Mouse (Mus musculus): Measurements from ENCODE around the gene Ccdc47. TPM values are rescaled to one million over a fixed set of nuclear protein-coding genes. Genes with fewer than 3 reads are reported as not detected.
"Not testable (repeated sequence)": the region's sequence is repeated elsewhere in the genome, so short reads cannot be mapped to it uniquely, and the experiment has no call there.

Gene Ccdc47
- polyA plus RNA-seq, 1 experiment from 2014 or later, result 87.3 TPM

- H3K4me2 ChIP-seq; H3K27me3 ChIP-seq; H3K27ac ChIP-seq; H3K4me1 ChIP-seq (replicated peaks); ATAC-seq (replicated peaks; ENCODE audit: insufficient number of reproducible peaks, insufficient read depth, low FRiP score, low read depth); H3K9ac ChIP-seq; H3K4me3 ChIP-seq; H3K9me3 ChIP-seq (replicated peaks): not testable (repeated sequence)
- 82% methylated on average over 8 of the region's 8 CpGs for WGBS
- H3K36me3 ChIP-seq, result peaks cover 81% of the 10 kb centered on the region
Observed at GRCm38 (mm10) chr11:106233978-106234377, 17.8 kb upstream of the Ccdc47 start.

DNA sequence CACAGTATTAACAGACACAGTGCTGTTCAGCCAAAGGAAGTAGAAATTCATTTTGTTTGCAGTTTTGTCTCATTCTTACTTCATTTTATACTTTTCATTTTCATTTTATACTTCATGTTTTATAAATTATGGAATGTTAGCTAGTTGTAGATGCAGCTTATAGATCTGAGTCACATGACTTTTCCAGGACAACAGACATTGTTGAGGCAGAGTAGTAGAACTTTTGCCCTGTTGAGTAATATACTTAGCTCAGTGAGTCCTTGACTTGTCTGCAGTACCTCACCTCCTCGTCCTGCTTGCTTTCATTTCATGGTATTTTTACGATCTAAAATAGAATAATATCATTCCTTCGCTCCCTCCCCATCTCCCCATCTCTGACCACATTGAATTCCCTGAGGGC is 4.5 kb upstream of the Ccdc47 start:
- Histone ChIP-seq H3K27me3 (no peaks in the 10 kb centered on the region), H3K27ac (no peak overlapping the region), H3K9ac (no peak overlapping the region), H3K4me3 (no peak overlapping the region), H3K9me3 (replicated peaks) (no peaks in the 10 kb centered on the region), H3K4me2 (no peak overlapping the region), H3K36me3 (peaks cover 17% of the 10 kb centered on the region), H3K4me1 (replicated peaks) (peaks cover 14% of the 10 kb centered on the region)
- WGBS, result 86% methylated on average over 3 of the region's 3 CpGs
- ATAC-seq (replicated peaks; ENCODE audit: insufficient number of reproducible peaks, insufficient read depth, low FRiP score, low read depth), result no peak

DNA sequence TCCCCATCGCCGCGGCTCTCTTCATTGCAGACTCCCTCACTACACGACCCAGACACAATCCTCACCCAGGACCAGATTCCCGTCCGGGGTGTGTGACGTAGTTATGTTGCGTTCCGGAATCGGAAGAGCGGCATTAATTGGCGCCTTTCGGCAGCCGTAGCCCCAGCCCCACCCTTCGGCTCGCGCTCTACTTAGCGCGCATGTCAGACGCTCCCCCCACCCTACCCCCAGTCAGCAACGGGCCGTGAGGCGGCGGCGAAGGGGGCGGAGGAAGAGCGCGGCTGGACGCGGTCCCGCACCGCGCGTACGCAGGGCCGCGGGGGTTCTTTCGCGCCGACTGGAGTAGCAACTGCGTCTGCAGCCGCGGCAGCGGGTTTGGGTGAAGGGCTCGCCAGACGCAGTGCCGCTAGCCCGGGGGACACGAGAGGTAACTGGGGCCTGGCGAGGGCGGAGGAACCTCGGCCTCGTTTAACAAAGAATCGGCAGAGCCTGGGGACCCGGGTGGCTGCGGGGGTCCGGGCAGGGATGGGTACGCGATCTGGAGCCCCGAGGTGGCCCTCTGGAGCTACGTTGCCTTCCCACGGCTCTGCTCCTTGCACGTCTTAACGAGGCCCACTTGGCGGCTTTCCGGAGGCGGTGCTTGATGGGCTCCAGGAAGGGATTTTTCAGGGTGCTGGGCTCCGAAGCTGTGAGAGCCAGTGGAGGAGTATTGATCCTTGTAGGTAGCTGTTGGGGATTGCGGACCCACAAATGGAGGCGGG is 766 bp upstream of the Ccdc47 start, which contains the start of gene Ddx42:
Gene Ddx42, plus strand, starts transcription at position 197 of the 761 bp plus-strand sequence.
- peak within 1 kb of the TSS; percentile 64 for H3K4me2 ChIP-seq
- H3K36me3 ChIP-seq, result peaks cover 9% of the 10 kb centered on the region
- H3K9ac ChIP-seq, result peak within 1 kb of the TSS; percentile 100
- ATAC-seq (replicated peaks; ENCODE audit: insufficient number of reproducible peaks, insufficient read depth, low FRiP score, low read depth), result peak; percentile 91
- peaks cover 33% of the 10 kb centered on the region for H3K4me1 ChIP-seq (replicated peaks)
- H3K27me3 ChIP-seq, result no peaks in the 10 kb centered on the region
- no peaks in the 10 kb centered on the region for H3K9me3 ChIP-seq (replicated peaks)
- H3K4me3 ChIP-seq, result peak within 1 kb of the TSS; percentile 100
- under 1% methylated on average over 70 of the region's 70 CpGs for WGBS
- H3K27ac ChIP-seq, result peak within 1 kb of the TSS; percentile 97

DNA sequence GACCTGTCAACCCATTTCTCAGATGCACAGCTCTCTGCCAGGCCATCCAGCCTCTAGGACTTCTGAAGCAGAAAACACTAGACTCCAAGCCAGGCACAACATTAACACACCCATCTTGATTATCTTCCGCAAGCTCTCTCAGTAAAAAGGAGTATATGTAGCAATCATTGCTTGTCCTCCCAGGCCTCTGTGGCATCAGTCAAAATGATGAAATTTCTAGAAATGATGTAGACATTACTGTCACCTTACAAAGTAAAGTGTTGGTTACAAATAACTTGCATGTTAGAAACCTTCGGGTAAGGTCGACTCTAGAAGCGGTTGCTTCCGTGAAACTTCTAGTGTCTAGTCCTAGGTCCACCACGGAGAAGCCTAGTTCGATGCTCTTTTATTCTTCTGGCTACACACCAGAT is 689 bp downstream of the Ccdc47 start:
- H3K9ac ChIP-seq, result peak overlapping the region; percentile 82
- no peaks in the 10 kb centered on the region for H3K9me3 ChIP-seq (replicated peaks)
- peak overlapping the region; percentile 100 for H3K4me3 ChIP-seq
- ATAC-seq (replicated peaks; ENCODE audit: insufficient number of reproducible peaks, insufficient read depth, low FRiP score, low read depth), result no peak
- WGBS, result 16% methylated on average over 7 of the region's 7 CpGs
- peak overlapping the region; percentile 97 for H3K27ac ChIP-seq
- peaks cover 33% of the 10 kb centered on the region for H3K4me1 ChIP-seq (replicated peaks)
- H3K27me3 ChIP-seq, result no peaks in the 10 kb centered on the region
- H3K36me3 ChIP-seq, result peaks cover 21% of the 10 kb centered on the region
- H3K4me2 ChIP-seq, result peak overlapping the region; percentile 62

DNA sequence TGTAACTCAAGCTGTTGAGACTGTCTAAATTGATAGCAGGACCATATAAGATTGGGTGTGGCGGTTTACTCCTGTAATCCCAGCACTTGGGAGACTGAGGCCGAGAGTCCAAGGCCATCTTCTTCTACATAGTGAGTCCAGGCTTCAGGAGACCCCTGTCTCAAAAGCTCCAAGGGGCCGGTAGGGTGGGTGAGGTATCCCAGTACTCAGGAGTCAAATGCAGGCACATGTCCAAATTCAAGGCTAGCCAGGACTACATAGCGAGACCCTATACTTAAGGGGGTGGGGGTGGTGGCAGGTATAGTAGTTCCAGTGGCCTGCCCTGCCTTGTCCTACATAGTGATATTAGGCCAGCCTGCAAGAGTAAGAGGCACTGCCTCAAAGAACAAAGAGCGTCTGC is 1.3 kb downstream of the Ccdc47 start:
- Histone ChIP-seq H3K27ac (no peak overlapping the region), H3K36me3 (peaks cover 27% of the 10 kb centered on the region), H3K9ac (0 out of 2 replicates have a peak overlapping the region, but pooled peaks have one; percentile 82), H3K4me1 (replicated peaks) (peaks cover 33% of the 10 kb centered on the region), H3K27me3 (no peaks in the 10 kb centered on the region), H3K9me3 (replicated peaks) (no peaks in the 10 kb centered on the region), H3K4me2 (peak overlapping the region; percentile 62), H3K4me3 (peak overlapping the region; percentile 100)
- 89% methylated on average over 5 of the region's 5 CpGs for WGBS
- ATAC-seq (replicated peaks; ENCODE audit: insufficient number of reproducible peaks, insufficient read depth, low FRiP score, low read depth), result no peak

DNA sequence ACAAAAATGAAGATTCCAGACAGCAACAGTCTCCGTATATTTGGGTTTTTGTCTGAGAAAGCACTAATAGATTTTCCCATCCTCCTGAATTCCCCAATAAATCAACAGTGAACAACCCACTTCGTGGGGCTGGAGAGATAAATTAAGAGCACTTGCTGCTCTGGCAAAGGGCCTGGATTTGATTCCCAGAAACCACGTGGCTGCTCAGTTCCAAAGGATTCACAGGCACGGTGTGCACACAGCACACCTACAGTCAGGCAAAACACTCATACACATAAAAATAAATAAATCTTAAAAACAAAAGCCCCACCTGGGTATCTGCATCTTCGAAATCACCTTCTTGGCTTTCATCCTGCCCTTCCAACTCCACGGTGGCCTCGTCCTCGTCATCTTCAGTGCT is 3.4 kb downstream of the Ccdc47 start:
- peaks cover 48% of the 10 kb centered on the region for H3K36me3 ChIP-seq
- WGBS, result 77% methylated on average over 8 of the region's 8 CpGs
- H3K4me1 ChIP-seq (replicated peaks), result peaks cover 22% of the 10 kb centered on the region
- no peak overlapping the region for H3K4me2 ChIP-seq
- no peak for ATAC-seq (replicated peaks; ENCODE audit: insufficient number of reproducible peaks, insufficient read depth, low FRiP score, low read depth)
- H3K9ac ChIP-seq, result no peak overlapping the region
- no peaks in the 10 kb centered on the region for H3K27me3 ChIP-seq
- no peak overlapping the region for H3K4me3 ChIP-seq
- H3K9me3 ChIP-seq (replicated peaks), result no peaks in the 10 kb centered on the region
- H3K27ac ChIP-seq, result no peak overlapping the region

DNA sequence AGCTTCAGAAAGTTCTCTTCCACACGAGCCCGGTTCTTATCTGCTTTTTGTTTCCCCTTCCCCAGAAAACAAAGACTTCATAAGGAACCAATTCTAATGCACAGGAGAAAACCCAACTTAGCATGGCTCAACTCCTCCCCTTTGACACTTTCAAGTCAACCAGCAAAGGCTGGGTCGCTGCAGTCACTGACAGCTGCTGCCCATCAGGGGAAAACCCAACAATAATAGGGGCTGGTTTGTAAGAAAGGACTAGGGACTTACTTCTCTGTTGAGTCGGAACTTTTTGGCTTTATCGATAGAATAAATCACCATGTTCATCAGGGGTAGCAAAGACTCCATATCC is 14.1 kb downstream of the Ccdc47 start, which contains the start of gene Strada:
Gene Strada, minus strand, starts transcription at position 46 of the 343 bp plus-strand sequence.
- H3K27ac ChIP-seq, result no peak within 1 kb of the TSS
- no peak for ATAC-seq (replicated peaks; ENCODE audit: insufficient number of reproducible peaks, insufficient read depth, low FRiP score, low read depth)
- H3K36me3 ChIP-seq, result peaks cover 70% of the 10 kb centered on the region

DNA sequence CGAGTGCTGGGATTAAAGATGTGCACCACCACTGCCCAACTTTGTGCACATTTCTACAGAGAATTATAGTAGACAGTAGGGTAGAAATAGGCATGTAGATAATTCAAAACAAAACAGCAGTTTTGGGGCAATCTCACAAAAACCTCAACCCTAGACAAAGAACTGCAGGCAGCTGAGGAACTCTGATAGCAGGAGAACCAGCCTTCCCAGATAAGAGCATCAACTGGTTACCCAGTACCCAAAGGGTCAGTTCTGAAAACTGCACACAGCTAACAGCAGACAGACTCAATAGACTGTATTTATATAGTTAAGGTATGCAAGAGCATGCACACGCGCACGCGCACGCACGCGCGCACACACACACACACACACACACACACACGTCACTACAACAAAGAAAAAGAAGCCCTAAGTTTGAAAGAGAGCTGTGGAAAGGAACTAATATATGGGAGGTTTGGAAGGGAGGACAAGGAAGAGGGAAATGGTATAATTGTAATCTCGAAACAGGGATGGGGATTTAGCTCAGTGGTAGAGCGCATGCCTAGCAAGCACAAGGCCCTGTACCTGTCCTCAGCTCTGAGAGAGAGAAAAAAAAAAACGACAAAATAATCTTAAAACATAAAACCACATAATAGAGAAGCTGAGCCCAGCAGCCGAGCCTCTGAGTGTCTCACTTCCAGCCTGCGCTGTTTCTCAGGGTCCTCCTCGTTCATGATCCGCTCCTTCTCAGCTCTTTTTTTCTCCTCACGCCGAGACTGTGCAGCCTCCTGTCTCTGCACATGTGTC is 14.6 kb downstream of the Ccdc47 start:
- Histone ChIP-seq H3K9me3 (replicated peaks) (no peaks in the 10 kb centered on the region), H3K9ac (no peak overlapping the region), H3K36me3 (peaks cover 66% of the 10 kb centered on the region), H3K27ac (no peak overlapping the region), H3K27me3 (no peaks in the 10 kb centered on the region), H3K4me1 (replicated peaks) (no peaks in the 10 kb centered on the region), H3K4me3 (no peak overlapping the region), H3K4me2 (no peak overlapping the region)
- ATAC-seq (replicated peaks; ENCODE audit: insufficient number of reproducible peaks, insufficient read depth, low FRiP score, low read depth), result no peak
- 90% methylated on average over 19 of the region's 19 CpGs for WGBS

More for the DNA sequence above, 14.1 kb downstream of the Ccdc47 start, which contains the start of gene Strada:
- Histone ChIP-seq H3K4me2 (no peak within 1 kb of the TSS), H3K9ac (no peak within 1 kb of the TSS), H3K4me1 (replicated peaks) (no peaks in the 10 kb centered on the region), H3K9me3 (replicated peaks) (no peaks in the 10 kb centered on the region), H3K4me3 (no peak within 1 kb of the TSS), H3K27me3 (no peaks in the 10 kb centered on the region)
- WGBS, result 75% methylated on average over 5 of the region's 5 CpGs

DNA sequence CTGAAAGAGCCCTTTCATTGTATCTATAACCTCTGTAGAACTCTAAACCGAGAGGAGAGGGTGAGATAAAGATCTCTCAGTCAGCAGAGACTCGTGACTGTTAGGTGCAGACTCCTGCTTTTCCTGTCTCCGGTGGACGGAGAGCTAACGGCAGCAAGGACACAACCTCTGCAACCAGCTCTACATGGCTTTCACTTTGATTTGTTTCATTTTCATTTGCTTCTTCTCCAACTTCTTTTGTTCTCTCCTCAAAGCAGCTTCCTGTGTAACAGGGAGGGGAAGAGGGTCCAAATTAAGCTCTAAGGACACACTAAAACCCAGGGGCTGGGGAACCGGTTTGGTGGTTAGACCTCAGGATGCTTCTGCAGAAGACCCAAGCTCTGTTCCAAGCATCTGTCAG is 15.4 kb downstream of the Ccdc47 start:
- ATAC-seq (replicated peaks; ENCODE audit: insufficient number of reproducible peaks, insufficient read depth, low FRiP score, low read depth), result no peak
- Histone ChIP-seq H3K9ac (no peak overlapping the region), H3K27me3 (no peaks in the 10 kb centered on the region), H3K9me3 (replicated peaks) (no peaks in the 10 kb centered on the region), H3K4me1 (replicated peaks) (no peaks in the 10 kb centered on the region), H3K4me2 (no peak overlapping the region), H3K27ac (no peak overlapping the region), H3K36me3 (peaks cover 64% of the 10 kb centered on the region), H3K4me3 (no peak overlapping the region)
- 68% methylated on average over 6 of the region's 6 CpGs for WGBS

DNA sequence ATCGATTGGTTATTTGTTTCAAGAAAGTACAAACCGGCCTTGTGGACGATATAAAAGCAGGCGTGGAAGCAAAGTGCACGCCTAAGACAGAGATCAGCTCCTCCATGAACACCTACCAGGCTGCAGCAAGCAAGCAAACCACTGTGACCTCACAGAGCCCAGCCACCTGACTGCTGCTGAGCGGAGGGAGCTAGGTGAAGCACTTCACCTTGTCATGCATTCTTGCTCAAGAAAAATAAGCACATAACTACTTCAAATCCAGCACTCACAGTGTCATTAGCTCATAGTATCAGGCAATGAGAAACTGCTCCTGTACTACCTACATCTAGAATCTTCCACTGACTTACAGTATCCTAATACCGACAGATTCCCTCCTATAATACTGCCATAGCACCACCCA is 16.1 kb downstream of the Ccdc47 start:
- H3K36me3 ChIP-seq, result peaks cover 56% of the 10 kb centered on the region
- not testable (repeated sequence) for H3K27ac ChIP-seq; H3K9ac ChIP-seq; H3K4me1 ChIP-seq (replicated peaks); H3K4me2 ChIP-seq; H3K9me3 ChIP-seq (replicated peaks); H3K4me3 ChIP-seq; ATAC-seq (replicated peaks; ENCODE audit: insufficient number of reproducible peaks, insufficient read depth, low FRiP score, low read depth); H3K27me3 ChIP-seq
- 92% methylated on average over 7 of the region's 7 CpGs for WGBS

GRCm38 (mm10) chr11:106198277-106198676 is 17.9 kb downstream of the Ccdc47 start:
- H3K36me3 ChIP-seq, result peaks cover 41% of the 10 kb centered on the region
- 72% methylated on average over 4 of the region's 4 CpGs for WGBS

More at GRCm38 (mm10) chr11:106198277-106198676, 17.9 kb downstream of the Ccdc47 start:
- ATAC-seq (replicated peaks; ENCODE audit: insufficient number of reproducible peaks, insufficient read depth, low FRiP score, low read depth), result no peak
- Histone ChIP-seq H3K4me3 (no peak overlapping the region), H3K27ac (no peak overlapping the region), H3K4me1 (replicated peaks) (peaks cover 4% of the 10 kb centered on the region), H3K27me3 (no peaks in the 10 kb centered on the region), H3K4me2 (no peak overlapping the region), H3K9ac (no peak overlapping the region), H3K9me3 (replicated peaks) (no peaks in the 10 kb centered on the region)
